Mouse (Mus musculus): ENCODE results near the gene Dgkz.
A peak's percentile ranks its signal among the peaks of the same experiment; 100 is the strongest.

Gene Dgkz

GRCm38 (mm10) chr2:91934016-91934415 is 41.6 kb downstream of the Dgkz start:
- DNase-seq: no peak

- no peak for DNase-seq
Observed at GRCm38 (mm10) chr2:91933471-91933870, 42.2 kb downstream of the Dgkz start.

- DNase-seq: no peak
Observed at GRCm38 (mm10) chr2:91932737-91933350, 42.8 kb downstream of the Dgkz start.

GRCm38 (mm10) chr2:91932160-91932711 is 43.4 kb downstream of the Dgkz start, which contains the start of gene Mdk:
Gene Mdk, minus strand, starts transcription at chr2:91932297.
- peak in 1 of 2 experiments; percentile 23 for DNase-seq

GRCm38 (mm10) chr2:91931328-91932159 is 44.1 kb downstream of the Dgkz start:
- DNase-seq: peak in 1 of 2 experiments; percentile 32

- DNase-seq: no peak
Observed at GRCm38 (mm10) chr2:91930761-91931291, 44.8 kb downstream of the Dgkz start.

GRCm38 (mm10) chr2:91929936-91930335 is 45.7 kb downstream of the Dgkz start:
- DNase-seq: peak in 1 of 2 experiments; percentile 26

GRCm38 (mm10) chr2:91929455-91929854 is 46.2 kb downstream of the Dgkz start:
- DNase-seq: no peak

- DNase-seq: peak in 1 of 2 experiments; percentile 2
Observed at GRCm38 (mm10) chr2:91928534-91929350, 46.9 kb downstream of the Dgkz start.

GRCm38 (mm10) chr2:91927826-91928533 is 47.7 kb downstream of the Dgkz start:
- DNase-seq: peak; percentile 73 to 76

GRCm38 (mm10) chr2:91926949-91927348 is 48.7 kb downstream of the Dgkz start, which contains the start of gene Chrm4:
Gene Chrm4, plus strand, starts transcription at chr2:91927249.
- DNase-seq: no peak

- no peak for DNase-seq
Observed at GRCm38 (mm10) chr2:91925442-91925841, 50.2 kb downstream of the Dgkz start.

GRCm38 (mm10) chr2:91924726-91925125 is 50.9 kb downstream of the Dgkz start:
- no peak for DNase-seq

GRCm38 (mm10) chr2:91923415-91924337 is 52.0 kb downstream of the Dgkz start:
- peak; percentile 69 to 74 for DNase-seq

- peak; percentile 13 to 30 for DNase-seq
Observed at GRCm38 (mm10) chr2:91922586-91923414, 52.9 kb downstream of the Dgkz start.

GRCm38 (mm10) chr2:91921790-91922570 is 53.7 kb downstream of the Dgkz start:
- DNase-seq: peak; percentile 72 to 76

GRCm38 (mm10) chr2:91921181-91921789 is 54.4 kb downstream of the Dgkz start:
- DNase-seq: peak; percentile 56

- no peak for DNase-seq
Observed at GRCm38 (mm10) chr2:91920130-91920529, 55.5 kb downstream of the Dgkz start.
